Comparison of ENCODE assay signal across 9 mouse cellular contexts in the genomic region with DNA sequence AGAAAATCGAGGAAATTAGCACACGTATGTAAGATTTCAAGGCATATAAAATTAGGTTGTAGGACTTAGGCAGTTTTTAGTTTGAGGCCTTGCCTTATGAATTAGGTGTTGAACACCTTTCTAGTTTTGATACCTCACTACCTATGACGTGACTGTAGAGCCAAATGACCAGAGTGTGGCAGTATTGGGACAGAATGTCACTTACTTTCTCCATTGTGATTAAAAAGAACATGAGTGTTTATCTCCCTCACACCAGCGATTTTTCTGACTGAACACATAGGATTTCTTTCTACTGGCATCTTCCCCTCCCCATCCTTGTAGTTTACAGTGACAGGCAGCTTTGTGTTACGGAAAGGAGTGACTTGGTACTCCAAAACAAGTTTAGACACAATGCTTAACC. TPM values are rescaled to one million over a fixed set of nuclear protein-coding genes. Genes with fewer than 3 reads are reported as not detected.
DNase-seq lines count a peak whose midpoint lies in the region; ATAC-seq and TF ChIP-seq lines count a peak whose summit lies in the region.
"Had no signal": no experiment of that assay in that cellular context is flagged by ENCODE, and none has a peak within 500 bp of the region (broad histone marks: within the 10 kb centered on the region; RNA-seq: fewer than 3 reads in every experiment).

No protein-coding gene starts in this region.

- peaks cover 10% of the 10 kb centered on the region; the same call in 1 of the 2 replicates for H3K36me3 ChIP-seq in hindbrain, embryonic 10.5 days
- no peaks in the 10 kb centered on the region for H3K36me3 ChIP-seq in hindbrain, embryonic 11.5 days (ENCODE audit: control insufficient read depth, insufficient read depth, low read length)

- peaks cover 7% of the 10 kb centered on the region; the same call in 1 of the 2 replicates for H3K4me1 ChIP-seq in hindbrain, embryonic 10.5 days (replicated peaks)
- H3K4me1 ChIP-seq in hindbrain, embryonic 11.5 days (replicated peaks; ENCODE audit: control insufficient read depth, insufficient read depth, low read length), result no peaks in the 10 kb centered on the region

- H3K4me3 ChIP-seq in hindbrain, embryonic 10.5 days, result no peak overlapping the region
- H3K4me3 ChIP-seq in hindbrain, embryonic 11.5 days (ENCODE audit: low read depth, low read length), result no peak overlapping the region
- H3K4me3 ChIP-seq: myocyte had no signal

- H3K4me2 ChIP-seq in hindbrain, embryonic 11.5 days (replicated peaks; ENCODE audit: low read depth, low read length), result no peak overlapping the region

- TF ChIP-seq POLR2A in brain, embryonic 14.5 days (IDR thresholded peaks at IDR 0.05; ENCODE audit: borderline replicate concordance, extremely low read depth, insufficient read depth, insufficient read length, poor library complexity, severe bottlenecking), result no peak

- intact Hi-C loops in heart, postnatal 10 days (cut with DNase I), result loop anchor here (2.0 to 10.0 kb wide), 4 partner anchors 83 to 1191 kb away; partner anchors contain the start of gene Spry2

- TF ChIP-seq CTCF in brain, embryonic 14.5 days (IDR thresholded peaks at IDR 0.05; ENCODE audit: borderline replicate concordance, extremely low read depth, insufficient read depth, insufficient read length), result peak; percentile 28; the same call in 1 of the 2 replicates

- H3K27ac ChIP-seq in hindbrain, embryonic 10.5 days, result 0 out of 2 replicates have a peak overlapping the region, but pooled peaks have one; percentile 5
- no peak overlapping the region for H3K27ac ChIP-seq in hindbrain, embryonic 11.5 days (ENCODE audit: low read depth, low read length)

- DNase-seq in hindbrain, embryonic 10.5 days (ENCODE audit: low spot score), result no peak
- DNase-seq in hindbrain, embryonic 11.5 days (ENCODE audit: low spot score), result no peak
- DNase-seq in A20 (ENCODE audit: low read depth, low spot score), result peak; percentile 33
- DNase-seq in brain, embryonic 14.5 days (ENCODE audit: low read depth), result peak; percentile 71
- peak; percentile 49 to 68 for DNase-seq in heart, postnatal 10 days
- DNase-seq in lung, postnatal 25 days (ENCODE audit: low spot score), result peak; percentile 46
- no peak for DNase-seq in urinary bladder, postnatal 10 days (ENCODE audit: low spot score)
- DNase-seq in adrenal gland, postnatal 36 days, result no peak

- no peak for ATAC-seq in hindbrain, embryonic 11.5 days (ENCODE audit: low FRiP score)

- no peaks in the 10 kb centered on the region for H3K9me3 ChIP-seq in hindbrain, embryonic 10.5 days
- H3K9me3 ChIP-seq in hindbrain, embryonic 11.5 days (ENCODE audit: control insufficient read depth, low read length), result no peaks in the 10 kb centered on the region

- no peak overlapping the region for H3K9ac ChIP-seq in hindbrain, embryonic 11.5 days (ENCODE audit: low read depth, low read length)

- 48% methylated on average over 5 of the region's 5 CpGs for whole genome bisulfite sequencing in hindbrain, embryonic 10.5 days
- 57% methylated on average over 5 of the region's 5 CpGs for WGBS in hindbrain, embryonic 11.5 days

- H3K27me3 ChIP-seq in hindbrain, embryonic 10.5 days (ENCODE audit: insufficient read depth, poor library complexity, severe bottlenecking), result no peaks in the 10 kb centered on the region
- H3K27me3 ChIP-seq in hindbrain, embryonic 11.5 days (ENCODE audit: control insufficient read depth, insufficient read depth, low read length), result no peaks in the 10 kb centered on the region

RNA-seq across cellular contexts. Expression of gene Ndfip2, which starts 55.5 kb away (rescaled TPM):
- 48.4 and 58.9 TPM in 2 replicates for polyA plus RNA-seq in hindbrain, embryonic 10.5 days (2016; fragmentation: Nextera tagmentation; extraction: Ambion mirVana)
- polyA plus RNA-seq in hindbrain, embryonic 11.5 days (2014; fragmentation: Nextera tagmentation; extraction: Ambion mirVana), result 82.1 and 84.8 TPM in 2 replicates
- 81.2 and 90.7 TPM in 2 replicates for polyA plus RNA-seq in brain, embryonic 14.5 days (2012; rRNA removed)
- total RNA-seq in heart, postnatal 10 days (2021), result 10 to 100 TPM; 27.7 to 30.3 TPM
- total RNA-seq in adrenal gland, postnatal 36 days (2021), result 10 to 100 TPM; 39.5 to 43.8 TPM

Comparison
In these comparisons a context has a peak if more than half of its experiments do, and no peak if none do; other contexts are left out.
1. DNase-seq: peak in A20 (single experiment), brain, embryonic 14.5 days (single experiment), heart, postnatal 10 days (2 of 2) and lung, postnatal 25 days (single experiment); none in hindbrain, embryonic 10.5 days (single experiment), hindbrain, embryonic 11.5 days (single experiment), urinary bladder, postnatal 10 days (single experiment) and adrenal gland, postnatal 36 days (0 of 2).